Mouse (Mus musculus) heart, adult 11 months (tissue): ENCODE measurements at regions not wholly inside any gene's neighbourhood (a gene's known extent, or its start where the extent isn't known, plus 50 kb on each side); places are given as distances from the start of the nearest gene placed in this dataset.

Source experiments
- DNase-seq: peaks from one replicate; pipeline ENCODE4 v3.0.0; 2022

GRCm38 (mm10) chr3:66592259-66592658, 295.6 kb upstream of the Veph1 start:
- no peak for DNase-seq

- no peak for DNase-seq
Measured at GRCm38 (mm10) chr3:66590775-66591174, 294.1 kb upstream of the Veph1 start.

GRCm38 (mm10) chr3:66589483-66589882, 292.8 kb upstream of the Veph1 start:
- no peak for DNase-seq

GRCm38 (mm10) chr3:66584831-66585230, 288.2 kb upstream of the Veph1 start:
- no peak for DNase-seq

- DNase-seq: no peak
Measured at GRCm38 (mm10) chr3:66584101-66584500, 287.5 kb upstream of the Veph1 start.

GRCm38 (mm10) chr3:66576659-66577058, 280.0 kb upstream of the Veph1 start:
- no peak for DNase-seq

- no peak for DNase-seq
Measured at GRCm38 (mm10) chr3:66574321-66574720, 277.7 kb upstream of the Veph1 start.

- DNase-seq: no peak
Measured at GRCm38 (mm10) chr3:66572887-66573519, 276.4 kb upstream of the Veph1 start.

- no peak for DNase-seq
Measured at GRCm38 (mm10) chr3:66570342-66570741, 273.7 kb upstream of the Veph1 start.

- no peak for DNase-seq
Measured at GRCm38 (mm10) chr3:66564268-66565245, 267.9 kb upstream of the Veph1 start.

GRCm38 (mm10) chr3:66563329-66563728, 266.7 kb upstream of the Veph1 start:
- no peak for DNase-seq

GRCm38 (mm10) chr3:66555538-66555937, 258.9 kb upstream of the Veph1 start:
- no peak for DNase-seq

GRCm38 (mm10) chr3:66550920-66551319, 254.3 kb upstream of the Veph1 start:
- no peak for DNase-seq

- DNase-seq: no peak
Measured at GRCm38 (mm10) chr3:66546576-66546975, 249.9 kb upstream of the Veph1 start.

GRCm38 (mm10) chr3:66544139-66544933, 247.7 kb upstream of the Veph1 start:
- DNase-seq: no peak

- DNase-seq: no peak
Measured at GRCm38 (mm10) chr3:66542865-66543264, 246.2 kb upstream of the Veph1 start.

GRCm38 (mm10) chr3:66537913-66538312, 241.3 kb upstream of the Veph1 start:
- DNase-seq: no peak

- DNase-seq: no peak
Measured at GRCm38 (mm10) chr3:66537106-66537893, 240.7 kb upstream of the Veph1 start.

GRCm38 (mm10) chr3:66536673-66537072, 240.0 kb upstream of the Veph1 start:
- DNase-seq: no peak

- no peak for DNase-seq
Measured at GRCm38 (mm10) chr3:66535786-66536529, 239.3 kb upstream of the Veph1 start.

- DNase-seq: no peak
Measured at GRCm38 (mm10) chr3:66519925-66520324, 223.3 kb upstream of the Veph1 start.

GRCm38 (mm10) chr3:66518289-66518688, 221.7 kb upstream of the Veph1 start:
- no peak for DNase-seq
